Mouse (Mus musculus): ENCODE measurements around the gene Lrrc1. TPM values are rescaled to one million over a fixed set of nuclear protein-coding genes. Genes with fewer than 3 reads are reported as not detected.
A peak's percentile ranks its signal among the peaks of the same experiment; 100 is the strongest.

The Lrrc1 gene
- polyA plus RNA-seq, 1 experiment from 2014 or later: 9.4 TPM

DNA sequence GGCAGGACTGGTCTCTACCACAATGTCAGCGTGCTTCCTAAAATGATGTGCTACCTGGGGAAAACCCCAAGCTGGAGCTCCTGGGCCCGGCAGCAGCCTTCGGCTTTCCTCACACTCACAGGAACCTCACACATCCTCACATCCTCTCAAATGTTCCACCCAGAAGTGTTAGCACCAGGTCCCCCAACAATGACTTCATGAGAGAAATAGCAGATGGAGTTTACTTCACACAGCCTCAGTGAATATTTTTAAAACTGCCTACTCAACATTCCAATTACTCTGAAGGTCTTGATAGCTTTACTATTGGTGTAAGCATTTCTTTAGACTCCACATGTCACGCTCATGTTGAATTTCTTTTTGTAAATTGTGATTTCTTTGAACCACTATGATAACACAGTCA is 27.2 kb upstream of the Lrrc1 start:
- 64% methylated on average over 4 of the region's 4 CpGs for WGBS
- no peaks in the 10 kb centered on the region for H3K9me3 ChIP-seq
- no peak overlapping the region for H3K4me3 ChIP-seq
- H3K27me3 ChIP-seq: no peaks in the 10 kb centered on the region
- no peak; the same call in 1 of the 2 replicates for ATAC-seq (replicated peaks)
- no peak overlapping the region for H3K4me2 ChIP-seq (replicated peaks)
- H3K36me3 ChIP-seq: no peaks in the 10 kb centered on the region
- peaks cover 6% of the 10 kb centered on the region for H3K4me1 ChIP-seq
- no peak overlapping the region for H3K27ac ChIP-seq (replicated peaks)
- H3K9ac ChIP-seq (replicated peaks): no peak overlapping the region

DNA sequence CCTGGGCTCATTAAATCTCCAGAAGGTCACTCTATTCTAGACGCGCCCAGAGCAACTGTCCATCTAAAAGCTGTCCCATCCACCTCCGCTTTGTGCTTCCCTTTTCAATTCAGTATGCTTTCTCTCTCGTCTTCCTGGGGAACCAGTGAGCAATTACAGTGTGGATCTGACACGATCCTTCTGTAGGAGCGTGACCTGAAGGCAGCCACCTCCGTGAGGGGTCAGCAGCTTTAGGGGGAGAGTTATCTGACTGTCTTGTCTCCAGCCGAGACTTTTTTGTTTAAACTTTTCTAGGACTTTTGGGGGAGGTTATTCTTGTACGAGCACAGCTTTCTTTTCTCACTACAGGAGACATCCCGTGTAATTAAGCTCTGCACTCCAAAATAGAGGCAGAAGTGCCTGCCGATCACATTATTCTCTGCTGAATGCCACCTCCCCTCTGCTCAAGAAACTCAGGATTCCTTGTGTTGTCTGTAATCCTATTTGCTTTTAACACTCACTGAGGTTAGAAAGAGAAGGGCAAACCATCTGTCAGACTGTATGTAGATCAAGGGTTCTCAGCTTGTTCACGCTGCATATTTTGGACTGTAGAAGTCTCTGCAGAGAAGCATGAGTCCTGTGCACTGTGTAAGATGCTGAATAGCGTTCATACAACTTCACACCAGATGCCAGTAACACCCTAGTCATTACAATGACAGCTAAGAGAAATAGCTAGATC is 24.3 kb upstream of the Lrrc1 start:
- 13% methylated on average over 13 of the region's 13 CpGs for WGBS
- H3K4me1 ChIP-seq: peaks cover 6% of the 10 kb centered on the region
- no peaks in the 10 kb centered on the region for H3K9me3 ChIP-seq
- H3K4me2 ChIP-seq (replicated peaks): no peak overlapping the region
- H3K27me3 ChIP-seq: no peaks in the 10 kb centered on the region
- H3K27ac ChIP-seq (replicated peaks): peak overlapping the region; percentile 27; the same call in 1 of the 2 replicates
- no peaks in the 10 kb centered on the region for H3K36me3 ChIP-seq
- peak; percentile 96 for ATAC-seq (replicated peaks)
- H3K9ac ChIP-seq (replicated peaks): no peak overlapping the region
- H3K4me3 ChIP-seq: no peak overlapping the region

DNA sequence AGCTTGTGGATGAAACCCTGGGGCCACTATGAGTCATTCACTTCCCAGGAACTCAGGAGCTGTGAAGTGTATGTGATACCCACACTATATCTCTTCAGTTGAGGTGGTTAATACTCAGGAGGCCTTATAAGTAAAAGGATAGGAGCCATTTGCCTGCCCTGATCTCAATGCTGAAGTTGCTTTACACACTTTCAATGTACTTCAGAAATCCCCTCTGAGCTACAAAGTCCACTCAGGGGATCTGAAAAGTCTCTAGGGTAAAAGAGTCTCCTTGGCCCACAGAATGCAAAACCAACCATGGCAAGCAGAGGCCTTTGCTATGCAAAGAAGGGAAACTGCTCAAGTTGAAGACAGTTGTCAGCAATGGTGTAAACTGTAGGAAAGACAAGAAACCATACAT is 17.2 kb upstream of the Lrrc1 start:
- no peaks in the 10 kb centered on the region for H3K27me3 ChIP-seq
- no peaks in the 10 kb centered on the region for H3K9me3 ChIP-seq
- no peak overlapping the region for H3K4me2 ChIP-seq (replicated peaks)
- no peak overlapping the region for H3K4me3 ChIP-seq
- H3K27ac ChIP-seq (replicated peaks): no peak overlapping the region
- H3K4me1 ChIP-seq: no peaks in the 10 kb centered on the region
- H3K9ac ChIP-seq (replicated peaks): no peak overlapping the region
- H3K36me3 ChIP-seq: no peaks in the 10 kb centered on the region
- ATAC-seq (replicated peaks): no peak

DNA sequence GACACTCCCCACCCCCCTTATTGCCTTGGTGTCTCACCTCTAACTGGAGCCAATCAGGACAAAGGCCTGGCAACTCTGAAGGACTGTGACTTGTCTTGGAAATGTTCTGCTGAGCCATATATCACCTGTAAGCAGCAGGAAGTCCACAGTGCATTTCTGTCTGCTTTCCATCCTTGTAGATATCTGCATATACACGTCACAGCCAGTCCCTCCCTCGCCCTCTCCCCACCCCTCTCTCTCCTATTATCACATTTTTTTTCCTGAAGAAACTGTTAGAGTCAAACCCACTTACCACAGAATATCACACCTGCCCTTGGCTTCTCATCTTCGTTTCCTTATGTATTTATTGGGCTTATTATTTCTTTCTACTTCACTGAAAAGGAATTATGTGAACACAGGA is 13.3 kb upstream of the Lrrc1 start:
- H3K4me2 ChIP-seq (replicated peaks): no peak overlapping the region
- H3K4me3 ChIP-seq: no peak overlapping the region
- H3K4me1 ChIP-seq: no peaks in the 10 kb centered on the region
- H3K9me3 ChIP-seq: no peaks in the 10 kb centered on the region
- ATAC-seq (replicated peaks): no peak
- H3K36me3 ChIP-seq: no peaks in the 10 kb centered on the region
- 72% methylated on average over 3 of the region's 3 CpGs for whole genome bisulfite sequencing
- H3K27me3 ChIP-seq: no peaks in the 10 kb centered on the region
- no peak overlapping the region for H3K27ac ChIP-seq (replicated peaks)
- H3K9ac ChIP-seq (replicated peaks): no peak overlapping the region

DNA sequence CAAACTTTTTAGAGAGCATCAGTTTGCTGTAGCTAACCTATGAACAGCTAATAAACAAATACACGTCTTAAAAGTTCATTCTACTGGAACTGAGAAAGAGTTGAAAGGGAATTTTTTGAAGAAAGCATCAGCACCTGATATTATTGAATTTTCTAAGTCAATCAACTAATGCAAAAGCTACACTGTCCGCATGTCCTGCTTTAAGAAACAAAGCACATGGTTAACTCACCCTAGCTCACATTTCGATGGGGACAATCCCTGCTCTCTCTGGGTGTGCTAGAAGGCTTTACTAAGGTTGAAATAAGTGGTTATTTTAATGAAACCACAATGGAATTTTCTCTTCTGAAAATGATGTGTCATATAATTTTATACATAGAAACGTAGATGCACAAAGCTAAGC is 12.5 kb upstream of the Lrrc1 start:
- Histone ChIP-seq H3K4me3 (no peak overlapping the region), H3K4me2 (replicated peaks) (no peak overlapping the region), H3K9me3 (no peaks in the 10 kb centered on the region), H3K27me3 (no peaks in the 10 kb centered on the region), H3K27ac (replicated peaks) (no peak overlapping the region), H3K9ac (replicated peaks) (no peak overlapping the region), H3K36me3 (no peaks in the 10 kb centered on the region), H3K4me1 (no peaks in the 10 kb centered on the region)
- ATAC-seq (replicated peaks): no peak
- 86% methylated on average over 4 of the region's 4 CpGs for WGBS

DNA sequence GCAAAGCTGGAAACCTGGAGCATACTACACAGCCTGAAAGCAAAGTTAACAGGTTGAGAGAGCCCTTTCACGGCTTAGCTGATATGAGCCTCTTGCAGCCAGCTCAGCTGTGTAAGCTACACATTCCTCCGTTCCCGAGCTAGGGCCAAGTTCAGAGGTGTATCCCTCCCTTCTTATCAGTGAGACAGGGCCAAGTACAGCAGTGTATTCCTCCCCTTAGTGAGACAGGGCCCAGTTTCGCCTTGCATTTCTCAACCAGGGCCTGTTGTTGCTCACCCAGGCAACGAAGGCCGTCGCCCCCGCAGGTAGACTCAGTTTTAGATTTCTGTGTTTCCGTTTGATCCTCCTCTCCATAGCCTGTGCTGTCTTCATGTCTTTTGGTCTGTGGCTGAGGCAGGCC is 11.8 kb upstream of the Lrrc1 start:
- no peak overlapping the region for H3K4me3 ChIP-seq
- no peak for ATAC-seq (replicated peaks)

DNA sequence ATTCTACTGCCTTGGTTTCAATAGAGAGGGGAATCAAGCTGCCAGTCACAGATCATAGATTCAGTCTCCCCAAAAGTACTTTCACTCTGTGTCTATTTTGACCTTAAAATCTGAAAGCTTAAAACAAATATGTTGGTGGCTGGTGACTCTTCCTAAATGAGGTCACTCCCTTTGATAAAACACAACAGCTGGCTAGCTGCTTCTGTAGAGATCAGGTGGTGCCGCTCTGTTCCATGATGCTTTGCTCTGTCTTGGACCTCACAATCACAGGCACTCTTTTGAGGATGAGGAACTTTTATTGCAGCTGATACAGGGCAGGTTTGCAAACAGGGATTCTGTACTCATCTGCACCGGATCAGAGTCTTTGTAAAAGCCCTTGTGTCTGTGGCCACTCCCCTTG is 8.8 kb upstream of the Lrrc1 start:
- ATAC-seq (replicated peaks): no peak
- H3K36me3 ChIP-seq: no peaks in the 10 kb centered on the region
- H3K9me3 ChIP-seq: no peaks in the 10 kb centered on the region
- no peak overlapping the region for H3K4me2 ChIP-seq (replicated peaks)
- 62% methylated on average over 2 of the region's 2 CpGs for WGBS
- H3K9ac ChIP-seq (replicated peaks): no peak overlapping the region
- no peaks in the 10 kb centered on the region for H3K27me3 ChIP-seq
- H3K4me1 ChIP-seq: no peaks in the 10 kb centered on the region
- H3K27ac ChIP-seq (replicated peaks): no peak overlapping the region
- H3K4me3 ChIP-seq: no peak overlapping the region

More for the DNA sequence above, 11.8 kb upstream of the Lrrc1 start:
- H3K4me1 ChIP-seq: no peaks in the 10 kb centered on the region
- H3K27ac ChIP-seq (replicated peaks): no peak overlapping the region
- H3K36me3 ChIP-seq: no peaks in the 10 kb centered on the region
- H3K27me3 ChIP-seq: no peaks in the 10 kb centered on the region
- no peak overlapping the region for H3K9ac ChIP-seq (replicated peaks)
- WGBS: 91% methylated on average over 9 of the region's 9 CpGs
- H3K9me3 ChIP-seq: no peaks in the 10 kb centered on the region
- no peak overlapping the region for H3K4me2 ChIP-seq (replicated peaks)

DNA sequence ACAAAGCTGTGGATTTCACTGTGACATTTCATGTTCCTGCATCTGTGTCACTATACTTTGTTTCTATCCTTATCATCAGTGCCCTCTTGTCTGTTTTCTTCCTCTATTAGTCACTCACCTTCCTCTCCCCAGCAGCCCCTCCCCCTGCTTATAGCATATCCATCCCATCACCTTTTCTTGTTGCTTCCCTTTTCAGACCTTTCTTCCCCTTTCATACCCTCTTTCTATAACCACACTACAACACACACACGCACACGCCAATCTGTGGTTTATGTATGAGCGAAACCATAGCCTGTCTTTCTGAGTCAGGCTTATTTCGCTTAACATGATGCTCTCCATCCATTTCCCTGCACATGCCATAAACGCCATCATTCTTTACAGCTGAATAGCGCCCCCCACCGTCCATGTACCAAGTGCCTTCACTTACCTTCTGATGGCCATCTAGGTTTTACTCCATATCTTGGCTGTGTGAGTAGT is 6.4 kb upstream of the Lrrc1 start:
- ATAC-seq (replicated peaks): no peak
- H3K27ac ChIP-seq (replicated peaks): no peak overlapping the region
- no peak overlapping the region for H3K9ac ChIP-seq (replicated peaks)
- WGBS: 75% methylated on average over 7 of the region's 7 CpGs
- H3K4me1 ChIP-seq: no peaks in the 10 kb centered on the region
- H3K9me3 ChIP-seq: no peaks in the 10 kb centered on the region
- no peak overlapping the region for H3K4me3 ChIP-seq
- no peaks in the 10 kb centered on the region for H3K36me3 ChIP-seq
- H3K4me2 ChIP-seq (replicated peaks): no peak overlapping the region
- H3K27me3 ChIP-seq: no peaks in the 10 kb centered on the region

DNA sequence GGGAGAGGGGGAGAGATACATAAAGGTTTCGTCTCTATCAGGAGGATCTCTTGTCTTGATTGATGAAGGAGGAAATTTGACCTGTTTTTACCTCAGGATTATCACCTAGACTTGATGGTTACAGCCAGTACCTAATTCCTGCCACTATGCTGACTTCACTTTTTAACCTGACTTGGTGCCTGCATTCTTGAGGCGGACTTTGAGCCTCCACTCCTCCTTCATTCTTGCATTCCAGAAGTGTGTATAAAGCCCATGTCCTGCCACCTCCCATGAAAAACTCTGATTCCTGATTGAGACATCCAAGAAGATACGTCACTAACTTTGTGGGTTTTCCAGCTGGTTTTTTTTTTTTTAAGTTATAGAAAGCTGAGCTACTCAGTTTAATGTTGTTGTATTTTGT is 1.3 kb upstream of the Lrrc1 start:
- Histone ChIP-seq H3K36me3 (no peaks in the 10 kb centered on the region), H3K9ac (replicated peaks) (no peak overlapping the region), H3K9me3 (no peaks in the 10 kb centered on the region), H3K4me2 (replicated peaks) (no peak overlapping the region; the same call in 1 of the 2 replicates), H3K4me3 (no peak overlapping the region), H3K4me1 (peaks cover 27% of the 10 kb centered on the region), H3K27ac (replicated peaks) (no peak overlapping the region), H3K27me3 (no peaks in the 10 kb centered on the region)
- no peak for ATAC-seq (replicated peaks)
- WGBS: 66% methylated on average over 3 of the region's 3 CpGs

DNA sequence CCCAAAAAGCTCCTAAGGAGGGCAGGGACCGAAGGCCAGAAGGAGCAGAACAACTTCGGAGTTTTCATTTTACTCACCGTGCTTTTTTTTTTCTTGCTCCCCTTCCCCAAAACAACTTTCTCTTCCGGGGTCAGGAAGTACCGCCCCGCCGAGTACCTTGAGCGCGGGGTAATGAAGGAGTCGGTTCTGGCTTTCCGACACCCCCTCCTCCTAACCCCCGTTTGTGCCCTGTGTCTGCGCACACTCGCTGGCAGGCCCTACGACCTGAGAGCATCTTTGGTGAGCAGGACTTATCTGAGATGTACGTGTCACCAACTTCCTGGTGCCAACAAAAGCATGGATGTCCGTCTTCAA is 375 bp upstream of the Lrrc1 start:
- peak overlapping the region; percentile 86; the same call in 1 of the 2 replicates for H3K27ac ChIP-seq (replicated peaks)
- ATAC-seq (replicated peaks): peak; percentile 69
- H3K9ac ChIP-seq (replicated peaks): peak overlapping the region; percentile 81

DNA sequence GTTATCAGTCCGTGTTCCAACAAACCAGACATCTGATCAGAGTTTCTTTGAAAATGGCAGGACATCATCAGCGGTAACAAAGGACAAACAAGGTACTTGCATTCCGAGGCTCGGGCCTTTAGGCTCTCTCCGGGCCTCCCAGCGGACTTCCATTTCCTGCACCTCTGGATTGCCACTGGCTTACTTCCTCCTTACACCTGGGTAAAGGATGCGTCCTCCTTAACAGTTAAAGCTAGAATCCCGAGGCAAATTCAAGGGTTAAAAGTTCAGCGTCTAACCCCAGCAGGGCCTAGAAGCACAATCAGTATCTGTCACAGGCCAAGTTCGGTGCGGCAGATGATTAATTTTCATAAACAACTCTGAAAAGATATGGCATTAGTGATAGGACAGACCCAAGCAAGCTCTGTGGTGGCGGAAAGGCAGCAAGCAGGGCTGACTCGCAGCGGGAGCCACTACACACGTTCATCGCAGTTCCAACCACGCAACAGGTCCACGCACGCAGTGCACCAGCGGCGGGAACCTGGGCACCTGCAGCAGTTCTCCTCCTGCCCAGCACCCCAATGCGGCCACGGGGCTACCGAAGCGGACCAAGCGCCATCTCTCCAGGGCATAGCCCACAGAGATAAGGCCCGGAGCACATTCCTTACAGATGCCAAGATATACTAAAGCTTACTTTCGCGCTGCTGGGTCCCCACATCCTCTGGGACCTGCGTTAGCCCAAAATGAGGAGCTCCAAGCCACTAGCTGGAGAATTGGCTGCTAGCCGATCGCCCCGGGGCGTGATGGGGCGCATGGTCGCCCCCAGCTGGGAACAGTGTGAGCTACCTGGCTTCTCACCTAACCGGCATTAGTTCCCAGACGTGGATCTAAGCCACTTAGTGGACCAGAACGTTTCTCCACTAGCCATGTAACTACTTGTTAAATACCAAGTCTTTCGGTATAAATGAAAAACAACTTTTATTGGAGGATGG is 1.0 kb downstream of the Lrrc1 start:
- H3K4me1 ChIP-seq: peaks cover 27% of the 10 kb centered on the region
- no peaks in the 10 kb centered on the region for H3K36me3 ChIP-seq
- peak overlapping the region; percentile 91 for H3K4me3 ChIP-seq
- peak overlapping the region; percentile 94 for H3K4me2 ChIP-seq (replicated peaks)
- WGBS: under 1% methylated on average over 40 of the region's 40 CpGs
- H3K27me3 ChIP-seq: no peaks in the 10 kb centered on the region
- no peaks in the 10 kb centered on the region for H3K9me3 ChIP-seq
- H3K27ac ChIP-seq (replicated peaks): peak overlapping the region; percentile 86; the same call in 1 of the 2 replicates
- peak overlapping the region; percentile 81 for H3K9ac ChIP-seq (replicated peaks)
- peak; percentile 18 for ATAC-seq (replicated peaks)

More for the DNA sequence above, 375 bp upstream of the Lrrc1 start:
- Histone ChIP-seq H3K4me2 (replicated peaks) (peak overlapping the region; percentile 94), H3K36me3 (no peaks in the 10 kb centered on the region), H3K4me3 (peak overlapping the region; percentile 91), H3K9me3 (no peaks in the 10 kb centered on the region), H3K4me1 (peaks cover 27% of the 10 kb centered on the region), H3K27me3 (no peaks in the 10 kb centered on the region)
- under 1% methylated on average over 17 of the region's 17 CpGs for WGBS

DNA sequence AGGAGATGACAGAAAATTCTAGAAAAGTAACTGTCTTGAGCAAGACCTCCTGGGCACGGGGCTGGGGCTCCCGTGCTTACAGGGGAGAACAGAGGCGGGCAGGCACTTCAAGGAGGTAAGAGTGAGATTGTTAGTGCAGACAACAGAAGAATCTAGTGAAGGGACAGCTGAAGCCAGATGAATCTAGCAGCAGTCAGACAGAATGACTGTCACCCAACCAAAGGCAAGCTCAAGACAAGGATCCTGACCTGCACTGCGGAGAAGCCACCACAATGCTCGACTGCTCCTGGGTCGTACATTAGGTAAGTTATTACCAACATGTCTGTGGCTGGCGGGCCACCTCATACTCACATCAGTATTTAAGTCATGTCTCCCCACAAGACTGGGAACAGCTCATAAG is 3.1 kb downstream of the Lrrc1 start:
- Histone ChIP-seq H3K27me3 (no peaks in the 10 kb centered on the region), H3K4me3 (no peak overlapping the region), H3K27ac (replicated peaks) (no peak overlapping the region), H3K4me1 (peaks cover 30% of the 10 kb centered on the region), H3K4me2 (replicated peaks) (no peak overlapping the region), H3K36me3 (no peaks in the 10 kb centered on the region), H3K9me3 (no peaks in the 10 kb centered on the region), H3K9ac (replicated peaks) (no peak overlapping the region)
- WGBS: 90% methylated on average over 7 of the region's 7 CpGs
- no peak for ATAC-seq (replicated peaks)
